Mouse (Mus musculus): ENCODE data around the gene Msh5. TPM values are rescaled to one million over a fixed set of nuclear protein-coding genes. Genes with fewer than 3 reads are reported as not detected.

The Msh5 gene
- polyA plus RNA-seq, 1 experiment from 2014 or later = 3.0 TPM

- H3K27ac ChIP-seq = no peak overlapping the region
- no peak for ATAC-seq (ENCODE audit: insufficient number of reproducible peaks, low FRiP score, low TSS enrichment, low read depth)
- H3K4me2 ChIP-seq = no peak overlapping the region
Measured at GRCm38 (mm10) chr17:35080710-35081109, 34.2 kb upstream of the Msh5 start.

GRCm38 (mm10) chr17:35080248-35080647 is 33.7 kb upstream of the Msh5 start:
- Histone ChIP-seq H3K4me1 (peaks cover 15% of the 10 kb centered on the region; the same call in 1 of the 2 replicates), H3K36me3 (no peaks in the 10 kb centered on the region), H3K27me3 (peaks cover 5% of the 10 kb centered on the region; the same call in 1 of the 2 replicates), H3K9ac (no peak overlapping the region), H3K9me3 (no peaks in the 10 kb centered on the region), H3K4me3 (no peak overlapping the region), H3K4me2 (no peak overlapping the region), H3K27ac (no peak overlapping the region)
- 30% methylated on average over 6 of the region's 6 CpGs for WGBS
- no peak for ATAC-seq (ENCODE audit: insufficient number of reproducible peaks, low FRiP score, low TSS enrichment, low read depth)

More at GRCm38 (mm10) chr17:35080710-35081109, 34.2 kb upstream of the Msh5 start:
- H3K4me3 ChIP-seq = no peak overlapping the region
- peaks cover 15% of the 10 kb centered on the region; the same call in 1 of the 2 replicates for H3K4me1 ChIP-seq
- peaks cover 5% of the 10 kb centered on the region; the same call in 1 of the 2 replicates for H3K27me3 ChIP-seq
- H3K36me3 ChIP-seq = no peaks in the 10 kb centered on the region
- WGBS = 80% methylated on average over 4 of the region's 4 CpGs
- H3K9me3 ChIP-seq = no peaks in the 10 kb centered on the region
- no peak overlapping the region for H3K9ac ChIP-seq

GRCm38 (mm10) chr17:35079778-35080177 is 33.2 kb upstream of the Msh5 start:
- Histone ChIP-seq H3K4me1 (peaks cover 15% of the 10 kb centered on the region; the same call in 1 of the 2 replicates), H3K27me3 (0 out of 2 replicates have a peak, but pooled peaks cover 5% of the 10 kb centered on the region), H3K4me2 (no peak overlapping the region), H3K27ac (no peak overlapping the region), H3K36me3 (no peaks in the 10 kb centered on the region), H3K9ac (no peak overlapping the region), H3K9me3 (no peaks in the 10 kb centered on the region), H3K4me3 (no peak overlapping the region)
- no peak for ATAC-seq (ENCODE audit: insufficient number of reproducible peaks, low FRiP score, low TSS enrichment, low read depth)
- 66% methylated on average over 9 of the region's 9 CpGs for WGBS

- peak within 1 kb of the TSS; percentile 27; the same call in 1 of the 2 replicates for H3K27ac ChIP-seq
Measured at GRCm38 (mm10) chr17:35077786-35078233, 31.3 kb upstream of the Msh5 start, which contains the start of gene Ly6g6d. TSS of gene Ly6g6d (minus strand) at chr17:35078065.

GRCm38 (mm10) chr17:35077285-35077684 is 30.7 kb upstream of the Msh5 start:
- H3K27me3 ChIP-seq = 0 out of 2 replicates have a peak, but pooled peaks cover 5% of the 10 kb centered on the region
- H3K4me3 ChIP-seq = peak overlapping the region; percentile 15
- no peak overlapping the region for H3K9ac ChIP-seq
- ATAC-seq (ENCODE audit: insufficient number of reproducible peaks, low FRiP score, low TSS enrichment, low read depth) = no peak
- peak overlapping the region; percentile 27; the same call in 1 of the 2 replicates for H3K27ac ChIP-seq
- H3K4me1 ChIP-seq = peaks cover 23% of the 10 kb centered on the region
- no peaks in the 10 kb centered on the region for H3K9me3 ChIP-seq
- no peaks in the 10 kb centered on the region for H3K36me3 ChIP-seq
- WGBS = 20% methylated on average over 2 of the region's 2 CpGs
- H3K4me2 ChIP-seq = peak overlapping the region; percentile 30

More at GRCm38 (mm10) chr17:35077786-35078233, 31.3 kb upstream of the Msh5 start, which contains the start of gene Ly6g6d:
- H3K4me2 ChIP-seq = peak within 1 kb of the TSS; percentile 30
- H3K27me3 ChIP-seq = 0 out of 2 replicates have a peak, but pooled peaks cover 5% of the 10 kb centered on the region
- peaks cover 23% of the 10 kb centered on the region for H3K4me1 ChIP-seq
- H3K4me3 ChIP-seq = peak within 1 kb of the TSS; percentile 15
- H3K36me3 ChIP-seq = no peaks in the 10 kb centered on the region
- 8% methylated on average over 14 of the region's 14 CpGs for WGBS
- no peak within 1 kb of the TSS for H3K9ac ChIP-seq
- no peak for ATAC-seq (ENCODE audit: insufficient number of reproducible peaks, low FRiP score, low TSS enrichment, low read depth)
- H3K9me3 ChIP-seq = no peaks in the 10 kb centered on the region

- 16% methylated on average over 10 of the region's 10 CpGs for WGBS
- no peak for ATAC-seq (ENCODE audit: insufficient number of reproducible peaks, low FRiP score, low TSS enrichment, low read depth)
- peak within 1 kb of the TSS; percentile 30 for H3K4me2 ChIP-seq
- H3K4me3 ChIP-seq = peak within 1 kb of the TSS; percentile 15
- H3K27me3 ChIP-seq = 0 out of 2 replicates have a peak, but pooled peaks cover 5% of the 10 kb centered on the region
- H3K36me3 ChIP-seq = no peaks in the 10 kb centered on the region
- no peak within 1 kb of the TSS for H3K9ac ChIP-seq
- peaks cover 23% of the 10 kb centered on the region for H3K4me1 ChIP-seq
- peak within 1 kb of the TSS; percentile 27; the same call in 1 of the 2 replicates for H3K27ac ChIP-seq
- H3K9me3 ChIP-seq = no peaks in the 10 kb centered on the region
Measured at GRCm38 (mm10) chr17:35076507-35077176, 30.1 kb upstream of the Msh5 start, which contains the start of gene Ly6g6e. TSS of gene Ly6g6e (plus strand) at chr17:35076902.

- Histone ChIP-seq H3K9me3 (no peaks in the 10 kb centered on the region), H3K36me3 (no peaks in the 10 kb centered on the region), H3K4me1 (peaks cover 23% of the 10 kb centered on the region), H3K4me2 (no peak overlapping the region), H3K27ac (no peak overlapping the region), H3K9ac (no peak overlapping the region), H3K27me3 (peaks cover 9% of the 10 kb centered on the region; the same call in 1 of the 2 replicates), H3K4me3 (no peak overlapping the region)
- ATAC-seq (ENCODE audit: insufficient number of reproducible peaks, low FRiP score, low TSS enrichment, low read depth) = no peak
- WGBS = 27% methylated on average over 17 of the region's 17 CpGs
Measured at GRCm38 (mm10) chr17:35074097-35074496, 27.6 kb upstream of the Msh5 start.

DNA sequence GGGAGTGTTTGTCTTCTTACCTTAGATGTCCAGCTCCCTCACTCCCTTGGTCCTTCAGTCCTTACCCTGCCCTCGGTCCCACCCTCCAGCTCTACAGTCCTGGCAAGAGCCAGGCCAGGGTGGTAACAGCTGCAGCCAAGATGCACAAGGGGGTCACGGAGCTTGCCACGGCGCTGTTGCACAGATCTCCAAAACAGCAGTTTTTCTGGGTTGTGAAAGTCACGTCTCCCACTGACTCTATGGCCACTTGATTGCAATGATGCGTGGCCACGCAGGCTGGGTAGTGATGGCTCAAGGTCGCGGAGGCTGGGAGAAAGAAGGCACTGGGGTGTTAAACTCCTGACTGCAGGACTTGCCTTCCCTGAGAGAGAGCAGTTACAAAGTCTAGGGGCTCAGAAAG is 24.9 kb upstream of the Msh5 start:
- ATAC-seq (ENCODE audit: insufficient number of reproducible peaks, low FRiP score, low TSS enrichment, low read depth) = no peak
- Histone ChIP-seq H3K27ac (no peak overlapping the region), H3K9ac (no peak overlapping the region), H3K27me3 (peaks cover 25% of the 10 kb centered on the region), H3K4me2 (no peak overlapping the region), H3K4me1 (peaks cover 12% of the 10 kb centered on the region), H3K9me3 (no peaks in the 10 kb centered on the region), H3K36me3 (no peaks in the 10 kb centered on the region), H3K4me3 (no peak overlapping the region)
- 74% methylated on average over 9 of the region's 9 CpGs for WGBS

DNA sequence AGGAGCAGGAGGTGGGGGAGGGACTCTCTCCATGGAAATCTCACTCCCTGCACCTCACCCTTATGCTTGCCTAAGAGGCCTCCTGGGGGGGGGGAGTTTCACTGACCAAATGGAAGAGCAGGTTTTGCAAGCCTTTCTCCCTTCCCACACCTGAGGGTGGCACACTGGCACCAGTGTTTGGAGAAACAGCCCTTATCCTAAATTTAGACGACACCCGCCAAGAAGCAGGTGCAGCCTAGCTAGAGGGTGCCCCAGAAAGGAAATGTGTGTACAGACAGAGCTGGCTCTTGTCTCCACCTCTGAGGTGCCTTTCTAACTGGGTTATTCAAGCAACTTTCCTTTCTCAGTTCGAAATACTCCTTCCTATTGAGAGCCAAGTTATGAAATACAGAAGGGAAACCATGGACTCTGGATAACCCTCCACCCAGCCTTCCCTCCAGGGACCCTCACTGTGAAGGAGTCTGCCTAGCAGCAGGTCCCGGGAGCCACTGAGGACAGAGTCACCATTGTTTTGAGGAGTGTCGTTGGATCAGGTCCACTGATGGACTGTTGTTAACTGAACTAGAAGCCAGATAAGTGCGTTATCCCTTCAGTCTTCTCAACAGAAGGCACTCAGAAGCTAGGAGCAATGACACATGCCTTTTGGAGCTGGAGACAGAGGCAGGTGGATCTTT is 24.1 kb upstream of the Msh5 start:
- Histone ChIP-seq H3K9me3 (no peaks in the 10 kb centered on the region), H3K4me1 (peaks cover 10% of the 10 kb centered on the region), H3K4me2 (no peak overlapping the region), H3K36me3 (no peaks in the 10 kb centered on the region), H3K9ac (no peak overlapping the region), H3K4me3 (no peak overlapping the region), H3K27me3 (peaks cover 33% of the 10 kb centered on the region), H3K27ac (peak overlapping the region; percentile 39)
- 49% methylated on average over 6 of the region's 6 CpGs for WGBS
- 0 out of 2 replicates have a peak, but pooled peaks have one; percentile 14 for ATAC-seq (ENCODE audit: insufficient number of reproducible peaks, low FRiP score, low TSS enrichment, low read depth)

GRCm38 (mm10) chr17:35068213-35068914 is 21.8 kb upstream of the Msh5 start:
- ATAC-seq (ENCODE audit: insufficient number of reproducible peaks, low FRiP score, low TSS enrichment, low read depth) = no peak
- H3K36me3 ChIP-seq = no peaks in the 10 kb centered on the region
- peak overlapping the region; percentile 38; the same call in 1 of the 2 replicates for H3K27ac ChIP-seq
- no peaks in the 10 kb centered on the region for H3K9me3 ChIP-seq
- H3K27me3 ChIP-seq = peaks cover 52% of the 10 kb centered on the region
- H3K9ac ChIP-seq = no peak overlapping the region
- H3K4me2 ChIP-seq = no peak overlapping the region
- peaks cover 15% of the 10 kb centered on the region for H3K4me1 ChIP-seq
- 76% methylated on average over 17 of the region's 17 CpGs for WGBS
- peak overlapping the region; percentile 3; the same call in 1 of the 2 replicates for H3K4me3 ChIP-seq

DNA sequence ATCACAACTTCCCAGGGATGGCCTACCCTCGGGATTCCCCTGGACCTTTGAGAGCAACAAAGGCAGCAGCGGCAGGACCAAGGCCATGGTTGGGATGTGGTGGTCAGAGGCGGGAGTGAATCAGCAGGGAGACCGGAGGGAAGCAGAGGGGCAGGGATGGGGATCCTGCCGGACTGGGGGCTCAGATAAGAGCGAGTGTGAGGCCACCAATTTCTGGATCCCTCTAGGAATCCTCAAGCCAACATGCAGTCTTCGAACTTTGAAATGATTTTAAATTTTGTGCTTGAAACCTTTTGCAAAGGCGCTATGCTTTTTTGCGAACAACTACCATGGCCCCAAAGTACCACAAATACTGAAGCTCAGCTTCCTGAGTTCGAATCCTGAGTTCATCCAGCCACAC is 19.5 kb upstream of the Msh5 start, which contains the start of gene Mpig6b:
Gene Mpig6b (minus strand): TSS at position 101 of the 400 bp plus-strand sequence.
- Histone ChIP-seq H3K9me3 (no peaks in the 10 kb centered on the region), H3K27me3 (peaks cover 52% of the 10 kb centered on the region), H3K4me1 (peaks cover 20% of the 10 kb centered on the region), H3K27ac (0 out of 2 replicates have a peak within 1 kb of the TSS, but pooled peaks have one; percentile 24), H3K4me3 (peak within 1 kb of the TSS; percentile 31), H3K36me3 (peaks cover 17% of the 10 kb centered on the region), H3K4me2 (peak within 1 kb of the TSS; percentile 42), H3K9ac (no peak within 1 kb of the TSS)
- no peak for ATAC-seq (ENCODE audit: insufficient number of reproducible peaks, low FRiP score, low TSS enrichment, low read depth)
- WGBS = 46% methylated on average over 10 of the region's 10 CpGs

Data from limb, embryonic 15.5 days (tissue).